Mouse (Mus musculus) olfactory bulb, adult 2 months (tissue): ENCODE measurements at regions not wholly inside any gene's neighbourhood (a gene's known extent, or its start where the extent isn't known, plus 50 kb on each side); places are given as distances from the start of the nearest gene placed in this dataset.

Experiments used
- H3K27ac ChIP-seq: fragments of 200-500 bp; 2 replicates; pipeline ENCODE4 v1.5.1; 2012; ENCODE audit warnings: low read depth, low read length; ENCODE audit not compliant: insufficient read depth
- H3K4me1 ChIP-seq: fragments of 200-500 bp; 2 replicates; pipeline ENCODE4 v1.6.1; 2012; ENCODE audit warnings: low read length; ENCODE audit not compliant: control insufficient read depth, insufficient read depth
- H3K4me3 ChIP-seq: fragments of 200-500 bp; 2 replicates; pipeline ENCODE4 v1.5.1; 2012; ENCODE audit warnings: mild to moderate bottlenecking, low read depth, low read length, moderate library complexity; ENCODE audit not compliant: insufficient read depth
- CTCF ChIP-seq: fragments of 200-500 bp; IDR thresholded peaks from 2 replicates; pipeline ENCODE4 v1.5.1; 2012; ENCODE audit warnings: low read depth, mild to moderate bottlenecking, low read length, moderate library complexity; ENCODE audit not compliant: insufficient read depth
- POLR2A ChIP-seq: fragments of 200-500 bp; IDR thresholded peaks from 2 replicates; pipeline ENCODE4 v1.6.1; 2012; ENCODE audit warnings: mild to moderate bottlenecking, low read depth, low read length, moderate library complexity; ENCODE audit not compliant: insufficient read depth
- WGBS: fragments of 180-500 bp; shearing (Covaris S2); methylation state at CpG from one replicate; pipeline ENCODE4 v1.1.7; 2018; 5-methylcytosine and 5-hydroxymethylcytosine counted together

GRCm38 (mm10) chr6:66121479-66122183 is 169.2 kb downstream of the 4930544G11Rik start:
- TF ChIP-seq CTCF: no peak
- TF ChIP-seq POLR2A: no peak

GRCm38 (mm10) chr6:66124292-66124691 is 171.9 kb downstream of the 4930544G11Rik start:
- H3K4me1 ChIP-seq: no peaks in the 10 kb centered on the region
- 93% methylated on average over 1 of the region's 1 CpGs for WGBS
- no peak overlapping the region for H3K4me3 ChIP-seq
- TF ChIP-seq POLR2A (no peak), CTCF (no peak)
- no peak overlapping the region for H3K27ac ChIP-seq

More at GRCm38 (mm10) chr6:66121479-66122183, 169.2 kb downstream of the 4930544G11Rik start:
- Histone ChIP-seq H3K4me3 (no peak overlapping the region), H3K4me1 (no peaks in the 10 kb centered on the region), H3K27ac (no peak overlapping the region)
- 46% methylated on average over 5 of the region's 5 CpGs for WGBS

- Histone ChIP-seq H3K27ac (no peak overlapping the region), H3K4me3 (no peak overlapping the region), H3K4me1 (no peaks in the 10 kb centered on the region)
- WGBS: 60% methylated on average over 3 of the region's 3 CpGs
- TF ChIP-seq CTCF (no peak), POLR2A (no peak)
Observed at GRCm38 (mm10) chr6:66151786-66152185, 199.4 kb downstream of the 4930544G11Rik start.

GRCm38 (mm10) chr6:66154831-66155230 is 202.4 kb downstream of the 4930544G11Rik start:
- Histone ChIP-seq H3K4me1 (no peaks in the 10 kb centered on the region), H3K4me3 (no peak overlapping the region), H3K27ac (no peak overlapping the region)
- 96% methylated on average over 2 of the region's 2 CpGs for WGBS
- TF ChIP-seq CTCF (no peak), POLR2A (no peak)

- no peak for TF ChIP-seq POLR2A
- TF ChIP-seq CTCF: no peak
- Histone ChIP-seq H3K4me1 (no peaks in the 10 kb centered on the region), H3K27ac (no peak overlapping the region), H3K4me3 (no peak overlapping the region)
- 94% methylated on average over 2 of the region's 2 CpGs for WGBS
Observed at GRCm38 (mm10) chr6:66160805-66161204, 208.4 kb downstream of the 4930544G11Rik start.

GRCm38 (mm10) chr6:66168913-66169312 is 216.5 kb downstream of the 4930544G11Rik start:
- WGBS: 52% methylated on average over 3 of the region's 3 CpGs
- Histone ChIP-seq H3K27ac (no peak overlapping the region), H3K4me3 (no peak overlapping the region), H3K4me1 (no peaks in the 10 kb centered on the region)
- TF ChIP-seq CTCF: no peak

- 53% methylated on average over 1 of the region's 1 CpGs for WGBS
- TF ChIP-seq POLR2A: no peak
- TF ChIP-seq CTCF: no peak
- Histone ChIP-seq H3K4me1 (no peaks in the 10 kb centered on the region), H3K27ac (no peak overlapping the region), H3K4me3 (no peak overlapping the region)
Observed at GRCm38 (mm10) chr6:66197990-66198389, 245.6 kb downstream of the 4930544G11Rik start.

- Histone ChIP-seq H3K27ac (no peak overlapping the region), H3K4me1 (no peaks in the 10 kb centered on the region), H3K4me3 (no peak overlapping the region)
- TF ChIP-seq CTCF (no peak), POLR2A (no peak)
- 36% methylated on average over 6 of the region's 6 CpGs for WGBS
Observed at GRCm38 (mm10) chr6:66200136-66200790, 247.9 kb downstream of the 4930544G11Rik start.

- WGBS: 89% methylated on average over 5 of the region's 5 CpGs
- Histone ChIP-seq H3K4me1 (no peaks in the 10 kb centered on the region), H3K27ac (no peak overlapping the region), H3K4me3 (no peak overlapping the region)
- no peak for TF ChIP-seq CTCF
- no peak for TF ChIP-seq POLR2A
Observed at GRCm38 (mm10) chr6:66206197-66206925, 254.0 kb downstream of the 4930544G11Rik start.
